Mouse (Mus musculus) liver, postnatal 0 days (tissue): ENCODE measurements around the gene Adipoq.

ENCODE experiments used
- CTCF ChIP-seq: sonication (generic); IDR thresholded peaks from 2 replicates; pipeline ENCODE4 v1.5.1; 2016; ENCODE audit warnings: antibody characterized with exemption, low read depth
- EP300 ChIP-seq: IDR thresholded peaks from 2 replicates; pipeline ENCODE4 v1.6.1; 2016; ENCODE audit warnings: antibody characterized with exemption, low read depth, mild to moderate bottlenecking

DNA sequence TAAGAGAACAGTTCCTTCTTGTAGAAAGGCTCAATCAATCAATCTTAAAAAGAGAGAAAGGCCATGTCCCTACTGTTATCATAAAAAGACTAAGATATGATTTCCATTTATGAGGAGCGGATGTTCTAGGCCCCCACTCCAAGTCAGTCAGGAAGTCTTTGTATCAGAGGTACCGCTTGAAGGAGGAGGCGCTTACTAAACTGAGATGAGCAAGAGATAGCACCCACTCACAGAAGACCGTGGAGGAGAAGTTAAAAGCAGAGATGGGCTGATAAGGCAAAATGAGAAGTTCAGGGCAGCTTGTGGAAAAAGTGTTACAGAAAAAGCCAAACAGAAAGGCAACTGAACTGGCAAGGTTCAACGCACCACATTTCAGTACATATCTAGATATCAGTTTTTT is 28.5 kb downstream of the Adipoq start:
- no peak for TF ChIP-seq CTCF
- TF ChIP-seq EP300, result no peak
